Mouse (Mus musculus): Measurements from ENCODE around the gene Tcte3.
"Not testable (repeated sequence)": the region's sequence is repeated elsewhere in the genome, so short reads cannot be mapped to it uniquely, and the experiment has no call there.

The Tcte3 gene

GRCm38 (mm10) chr17:15041175-15041729 lies at the start of gene Tcte3, which contains the start of the genes Ermard and Gm3448:
Gene Tcte3, minus strand, starts transcription at chr17:15041488.
Gene Ermard, plus strand, starts transcription at chr17:15041208.
Gene Gm3448, minus strand, starts transcription at chr17:15041537.
- DNase-seq (ENCODE audit: low spot score): not testable (repeated sequence)

- peak; percentile 43 for DNase-seq (ENCODE audit: low spot score)
Measured at GRCm38 (mm10) chr17:15088591-15089001, 47.3 kb upstream of the Tcte3 start.

GRCm38 (mm10) chr17:15088166-15088565 lies 46.9 kb upstream of the Tcte3 start:
- peak; percentile 28 for DNase-seq (ENCODE audit: low spot score)

DNA sequence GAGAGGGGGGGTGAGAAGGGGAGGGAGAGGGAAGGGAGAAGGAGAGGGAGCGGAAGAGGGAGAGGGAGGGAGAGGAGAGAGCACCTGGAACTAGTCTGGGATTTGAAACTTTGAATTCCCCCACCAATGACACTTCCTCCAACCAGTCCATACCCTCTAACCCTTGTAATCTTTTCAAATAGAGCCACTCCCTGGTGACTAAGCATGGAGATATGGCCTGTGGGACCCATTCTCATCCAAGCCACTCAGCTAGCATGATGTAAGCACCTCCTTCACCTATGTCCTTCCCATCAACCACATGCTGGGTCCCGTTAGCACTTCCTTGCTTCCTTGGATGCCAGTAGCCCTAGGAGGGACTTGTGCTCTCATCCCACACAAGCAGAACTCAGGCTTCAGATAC lies 43.7 kb upstream of the Tcte3 start:
- no peak for DNase-seq (ENCODE audit: low spot score)

DNA sequence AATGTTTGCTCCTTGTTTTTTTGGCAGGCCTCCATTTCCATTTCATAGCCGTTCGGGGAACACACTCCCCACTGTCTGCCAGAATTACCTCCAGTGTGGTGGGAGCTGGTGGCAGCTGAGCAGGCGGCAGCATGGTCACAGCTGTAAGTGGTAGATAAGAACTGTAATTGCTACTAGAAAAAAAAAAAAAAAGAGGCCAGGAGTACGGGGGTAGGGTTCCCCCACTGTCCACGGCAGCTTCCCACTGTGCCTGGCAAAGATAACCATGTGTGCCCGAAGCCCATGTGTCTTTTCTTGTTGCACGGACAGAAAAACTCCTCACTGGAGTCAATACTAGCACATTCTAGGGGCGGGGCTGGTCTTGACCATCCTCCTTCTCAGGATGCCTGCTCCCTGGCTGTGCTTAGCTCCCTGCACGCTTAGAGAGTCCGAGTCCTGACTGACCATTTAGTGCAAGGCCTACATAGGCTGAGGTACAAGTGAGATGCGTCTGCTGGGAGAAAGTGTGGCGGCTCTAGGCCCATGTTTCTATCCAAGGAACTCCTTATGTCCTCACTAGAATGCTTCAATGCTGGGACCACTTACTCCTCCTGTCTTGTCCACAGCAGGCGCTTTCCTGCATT lies 43.0 kb upstream of the Tcte3 start:
- DNase-seq (ENCODE audit: low spot score): no peak

GRCm38 (mm10) chr17:15077536-15077935 lies 36.2 kb upstream of the Tcte3 start:
- DNase-seq (ENCODE audit: low spot score): no peak

GRCm38 (mm10) chr17:15075033-15075432 lies 33.7 kb upstream of the Tcte3 start:
- no peak for DNase-seq (ENCODE audit: low spot score)

GRCm38 (mm10) chr17:15072211-15072610 lies 30.9 kb upstream of the Tcte3 start:
- no peak for DNase-seq (ENCODE audit: low spot score)

DNA sequence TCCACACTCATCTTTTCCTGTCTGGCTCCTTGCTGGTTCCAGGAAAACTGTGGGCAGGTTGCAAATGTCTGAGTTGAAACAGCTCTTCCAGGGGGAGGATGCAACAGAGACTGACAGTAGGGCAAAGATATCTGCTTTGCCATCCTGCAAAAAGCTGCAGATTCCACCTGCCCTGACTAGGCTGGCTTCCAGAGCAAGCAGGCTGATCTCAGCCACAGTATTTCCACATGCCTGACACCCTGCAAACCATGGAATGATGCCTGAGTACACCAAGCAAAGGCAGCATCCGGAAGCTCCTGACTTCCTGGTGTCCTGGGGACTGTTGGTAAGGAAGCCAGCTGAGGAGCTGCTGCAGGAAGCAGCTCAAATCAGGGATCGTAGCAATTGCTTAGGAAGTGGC lies 27.8 kb upstream of the Tcte3 start:
- no peak for DNase-seq (ENCODE audit: low spot score)

- DNase-seq (ENCODE audit: low spot score): peak; percentile 36
Measured at GRCm38 (mm10) chr17:15068040-15068792, 26.9 kb upstream of the Tcte3 start.

- DNase-seq (ENCODE audit: low spot score): no peak
Measured at GRCm38 (mm10) chr17:15066911-15067310, 25.6 kb upstream of the Tcte3 start.

- peak; percentile 74 for DNase-seq (ENCODE audit: low spot score)
Measured at GRCm38 (mm10) chr17:15066066-15066465, 24.8 kb upstream of the Tcte3 start.

- DNase-seq (ENCODE audit: low spot score): peak; percentile 90
Measured at GRCm38 (mm10) chr17:15065391-15066024, 24.2 kb upstream of the Tcte3 start.

- DNase-seq (ENCODE audit: low spot score): no peak
Measured at GRCm38 (mm10) chr17:15060356-15060755, 19.1 kb upstream of the Tcte3 start.

DNA sequence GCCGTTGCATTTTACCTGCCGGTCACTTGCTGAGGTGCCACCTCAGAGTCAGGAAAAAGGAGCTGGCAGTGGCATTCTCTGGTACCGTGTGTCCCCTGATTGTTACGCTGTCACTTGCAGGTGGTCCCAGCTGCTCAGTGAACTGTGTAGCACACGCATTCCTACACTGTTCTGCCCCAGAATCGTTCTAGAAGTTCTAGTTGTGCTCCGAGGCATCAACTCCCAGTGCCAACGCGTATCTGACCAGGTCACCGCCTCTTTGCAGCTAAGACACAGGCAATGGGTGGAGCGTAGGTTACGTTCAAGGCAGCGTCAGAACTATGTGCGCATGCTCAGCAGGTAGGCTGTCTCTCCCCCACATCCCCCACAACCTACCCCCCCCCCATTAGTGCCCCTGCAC lies 18.4 kb upstream of the Tcte3 start:
- DNase-seq (ENCODE audit: low spot score): no peak

- DNase-seq (ENCODE audit: low spot score): no peak
Measured at GRCm38 (mm10) chr17:15058161-15058591, 16.9 kb upstream of the Tcte3 start.

DNA sequence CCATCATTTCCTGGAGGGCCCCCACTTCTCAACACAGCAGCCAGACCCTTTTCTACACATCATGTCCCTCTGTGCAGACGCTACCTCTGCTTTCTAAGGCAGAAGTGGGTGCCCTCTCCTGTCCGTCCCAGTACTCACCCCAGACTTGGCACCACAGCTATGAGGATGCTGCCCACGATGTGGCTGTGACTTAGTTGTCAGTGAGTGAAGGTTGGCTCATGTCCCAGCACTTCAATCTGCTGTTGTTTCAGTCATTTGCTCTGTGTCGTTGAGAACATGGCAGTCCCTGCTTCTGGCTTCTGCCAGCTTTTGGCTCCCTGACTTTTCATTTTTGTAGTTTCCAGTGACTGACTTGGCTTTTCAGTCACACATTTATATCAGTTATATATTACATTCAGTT lies 14.6 kb upstream of the Tcte3 start:
- DNase-seq (ENCODE audit: low spot score): no peak

DNA sequence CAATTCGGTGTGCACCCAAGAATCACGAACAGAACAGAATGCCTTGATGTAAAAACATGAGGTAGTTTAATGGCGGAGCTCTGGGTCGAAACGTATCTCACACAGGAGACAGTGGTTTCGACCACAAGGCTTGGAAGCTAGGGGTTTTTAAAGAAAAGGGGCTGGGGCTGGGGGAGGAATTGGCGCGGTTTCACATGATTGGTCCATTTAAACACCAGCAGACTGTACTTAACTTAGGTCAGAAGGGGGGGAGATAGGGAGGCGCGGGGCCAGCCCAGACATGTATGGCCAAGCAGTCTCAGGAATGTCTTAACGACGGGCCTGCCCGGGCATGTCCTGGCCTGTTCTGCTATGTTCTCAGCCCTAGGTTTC lies 12.5 kb upstream of the Tcte3 start:
- DNase-seq (ENCODE audit: low spot score): not testable (repeated sequence)

DNA sequence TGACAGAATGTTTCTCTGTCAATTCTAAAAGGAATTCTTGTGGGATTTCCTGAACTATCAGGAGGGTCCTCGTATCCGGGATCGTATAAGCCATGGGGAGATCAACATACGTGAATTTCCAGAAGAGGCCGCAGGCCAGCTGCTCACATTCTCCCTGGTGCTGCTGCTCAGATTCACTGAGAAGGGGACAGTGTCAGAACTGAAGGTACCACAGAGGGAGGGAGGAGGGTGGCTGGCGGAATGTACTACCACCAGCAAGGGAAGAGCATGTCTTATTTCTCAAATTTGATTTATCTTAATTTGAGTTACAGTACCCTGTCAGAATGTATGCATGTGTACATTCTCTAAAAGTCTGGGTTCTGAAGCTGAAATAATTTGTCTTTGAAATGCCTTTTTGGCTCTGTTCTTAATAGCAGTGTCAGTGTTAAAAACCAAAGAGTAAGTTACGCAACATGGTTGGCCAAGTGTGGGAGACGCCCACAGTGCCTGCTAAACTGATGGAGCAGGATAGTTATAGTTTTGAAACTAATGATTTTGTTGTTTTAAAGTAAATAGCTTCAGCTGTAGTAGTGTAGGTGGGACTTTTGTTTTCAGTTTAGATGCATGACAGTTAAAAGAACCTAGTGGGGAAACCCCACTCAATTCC lies 12.0 kb upstream of the Tcte3 start:
- not testable (repeated sequence) for DNase-seq (ENCODE audit: low spot score)

DNA sequence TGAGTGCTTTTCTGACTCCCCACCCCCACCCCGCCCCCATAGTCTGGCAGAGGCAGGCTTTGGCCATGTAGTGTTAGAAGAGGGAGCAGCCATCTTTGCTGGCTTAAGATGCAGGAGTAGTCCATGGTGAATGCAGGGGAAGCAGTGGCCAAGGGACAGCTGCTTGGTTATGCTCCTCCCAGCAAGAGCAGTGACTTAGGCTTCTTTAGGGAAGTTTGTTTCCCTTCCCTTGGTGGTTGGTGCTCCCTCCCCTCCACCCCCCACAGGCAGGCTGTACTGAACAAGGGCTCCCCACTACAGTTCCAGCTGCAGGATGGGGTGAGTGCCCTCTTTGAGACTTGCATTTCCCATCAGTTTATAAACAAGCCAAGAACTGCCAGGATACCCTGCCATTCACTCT lies 11.5 kb upstream of the Tcte3 start:
- DNase-seq (ENCODE audit: low spot score): not testable (repeated sequence)

DNA sequence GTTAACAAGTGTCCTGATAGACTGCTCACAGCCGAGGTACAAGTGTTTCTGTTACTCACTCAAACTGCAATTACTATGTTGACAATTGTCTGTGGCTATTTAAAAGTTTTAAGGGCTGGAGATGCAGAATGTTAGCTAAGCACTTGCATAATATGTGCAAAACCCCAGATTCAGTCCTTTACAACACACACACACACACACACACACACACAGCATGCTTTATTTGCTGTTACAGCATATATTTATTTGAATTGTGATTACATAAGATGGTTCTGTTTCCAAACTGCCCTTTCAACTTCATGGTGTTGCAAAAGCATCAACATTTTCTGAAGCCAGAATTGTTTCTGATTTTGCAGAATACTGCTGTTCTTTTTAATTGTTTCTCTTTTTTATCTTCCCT lies 9.1 kb upstream of the Tcte3 start:
- not testable (repeated sequence) for DNase-seq (ENCODE audit: low spot score)

DNA sequence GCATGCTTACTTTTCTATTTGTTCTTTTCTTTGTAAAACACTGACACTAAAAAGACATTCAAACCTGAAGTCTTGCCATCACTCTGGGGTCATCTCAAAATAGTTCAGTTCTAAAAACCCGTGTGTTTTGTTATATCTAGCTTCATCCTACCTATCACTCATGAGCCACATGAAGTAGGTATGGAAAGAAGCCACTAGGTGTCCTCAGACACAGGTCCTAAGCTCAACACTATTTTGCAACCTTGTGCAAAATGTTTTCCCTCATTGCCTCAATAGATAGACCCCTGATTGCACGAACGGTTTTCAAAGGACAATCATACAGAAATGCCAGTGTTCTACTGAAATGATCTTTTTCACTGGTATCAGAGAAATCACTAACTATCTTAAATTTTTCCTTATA lies 833 bp downstream of the Tcte3 start:
- not testable (repeated sequence) for DNase-seq (ENCODE audit: low spot score)

Measured in embryo, embryonic 10.5 days (tissue).